Mouse (Mus musculus): ENCODE results near the gene Calhm1. TPM values are rescaled to one million over a fixed set of nuclear protein-coding genes. Genes with fewer than 3 reads are reported as not detected.

The Calhm1 gene
- polyA plus RNA-seq, 1 experiment from 2014 or later: not detected

DNA sequence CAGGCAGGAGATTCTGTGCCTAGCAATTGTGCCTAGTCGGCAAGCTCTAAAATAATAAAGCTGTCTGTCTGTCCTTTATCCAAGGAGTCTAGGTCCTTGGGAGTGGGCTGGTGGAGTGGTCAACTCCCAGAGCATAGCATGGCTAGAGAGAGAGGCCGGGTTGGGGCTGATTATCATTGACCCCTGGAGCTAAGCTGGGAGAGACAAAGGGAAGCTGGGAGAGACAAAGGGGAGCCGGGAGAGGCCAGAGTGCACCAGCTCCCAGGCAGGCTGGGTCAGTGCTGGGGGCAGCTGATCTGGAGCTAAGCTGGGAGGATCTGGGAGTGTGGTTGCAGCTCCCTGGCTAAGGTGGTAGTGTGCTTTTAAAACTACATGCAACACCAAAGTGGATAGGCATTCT lies 22.7 kb upstream of the Calhm1 start:
- Histone ChIP-seq H3K27ac (ENCODE audit: low read depth, low read length) (no peak overlapping the region), H3K4me3 (ENCODE audit: low read depth, low read length) (no peak overlapping the region), H3K4me1 (ENCODE audit: control insufficient read depth, insufficient read depth, low read length) (no peaks in the 10 kb centered on the region), H3K9ac (replicated peaks; ENCODE audit: low read depth, low read length) (no peak overlapping the region), H3K4me2 (ENCODE audit: low read depth, low read length) (no peak overlapping the region), H3K27me3 (ENCODE audit: control insufficient read depth, insufficient read depth, low read length) (no peaks in the 10 kb centered on the region), H3K9me3 (ENCODE audit: control insufficient read depth, low read length) (no peaks in the 10 kb centered on the region), H3K36me3 (ENCODE audit: control insufficient read depth, insufficient read depth, low read length) (no peaks in the 10 kb centered on the region)
- no peak for ATAC-seq (ENCODE audit: low read depth)
- WGBS: 12% methylated on average over 3 of the region's 3 CpGs

DNA sequence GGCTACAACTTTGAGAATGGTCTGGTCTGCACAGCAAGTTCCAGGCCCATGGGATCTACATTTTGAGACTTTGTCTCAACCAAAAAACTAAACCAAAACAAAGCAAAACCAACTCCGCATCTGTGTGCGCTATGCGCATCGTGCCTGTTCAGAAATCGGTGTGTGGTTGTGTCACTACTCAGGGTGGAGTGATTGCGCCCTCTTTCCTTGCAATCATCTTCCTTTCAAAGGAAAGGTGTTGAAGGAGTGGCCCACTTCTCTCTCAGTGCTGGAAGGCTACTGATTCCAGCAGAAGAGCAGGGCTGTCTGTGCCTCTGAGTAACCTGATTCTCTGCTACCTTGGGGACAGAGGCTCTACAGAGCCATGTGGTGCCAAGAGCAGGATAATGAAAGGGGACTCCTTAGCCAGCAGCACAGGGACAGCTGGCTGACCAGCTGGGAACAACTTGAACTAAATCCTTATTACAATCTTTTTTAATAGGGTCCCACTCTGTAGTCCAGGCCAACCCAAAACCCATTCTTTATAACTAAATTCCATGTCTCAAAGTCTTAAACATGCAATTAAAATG lies 19.2 kb upstream of the Calhm1 start:
- no peaks in the 10 kb centered on the region for H3K9me3 ChIP-seq (ENCODE audit: control insufficient read depth, low read length)
- no peaks in the 10 kb centered on the region for H3K36me3 ChIP-seq (ENCODE audit: control insufficient read depth, insufficient read depth, low read length)
- H3K4me1 ChIP-seq (ENCODE audit: control insufficient read depth, insufficient read depth, low read length): no peaks in the 10 kb centered on the region
- no peak overlapping the region for H3K9ac ChIP-seq (replicated peaks; ENCODE audit: low read depth, low read length)
- WGBS: 94% methylated on average over 6 of the region's 6 CpGs
- ATAC-seq (ENCODE audit: low read depth): no peak
- H3K4me2 ChIP-seq (ENCODE audit: low read depth, low read length): no peak overlapping the region
- no peak overlapping the region for H3K4me3 ChIP-seq (ENCODE audit: low read depth, low read length)
- no peaks in the 10 kb centered on the region for H3K27me3 ChIP-seq (ENCODE audit: control insufficient read depth, insufficient read depth, low read length)
- H3K27ac ChIP-seq (ENCODE audit: low read depth, low read length): no peak overlapping the region

DNA sequence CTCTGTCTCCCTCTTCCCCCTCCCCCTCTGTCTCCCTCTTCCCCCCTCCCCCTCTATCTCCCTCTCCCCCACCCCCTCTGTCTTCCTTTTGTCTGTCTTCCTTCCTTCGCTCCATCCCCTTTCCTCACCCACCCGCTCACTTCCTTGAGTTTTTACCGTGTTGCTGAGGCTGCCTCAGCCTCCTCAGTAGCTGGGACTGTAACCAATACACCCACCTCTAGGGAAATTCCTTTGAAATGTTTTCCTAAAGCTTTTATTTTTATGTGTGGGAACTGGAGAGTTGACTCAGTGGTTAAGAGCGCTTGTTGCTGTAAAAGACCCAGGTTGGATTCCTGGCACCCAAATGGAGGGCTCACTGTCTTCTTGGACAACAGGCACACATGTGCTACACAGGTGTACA lies 17.6 kb upstream of the Calhm1 start:
- Histone ChIP-seq H3K4me2 (ENCODE audit: low read depth, low read length) (no peak overlapping the region), H3K9me3 (ENCODE audit: control insufficient read depth, low read length) (no peaks in the 10 kb centered on the region), H3K9ac (replicated peaks; ENCODE audit: low read depth, low read length) (no peak overlapping the region), H3K4me1 (ENCODE audit: control insufficient read depth, insufficient read depth, low read length) (no peaks in the 10 kb centered on the region), H3K27ac (ENCODE audit: low read depth, low read length) (no peak overlapping the region), H3K4me3 (ENCODE audit: low read depth, low read length) (no peak overlapping the region), H3K27me3 (ENCODE audit: control insufficient read depth, insufficient read depth, low read length) (no peaks in the 10 kb centered on the region), H3K36me3 (ENCODE audit: control insufficient read depth, insufficient read depth, low read length) (no peaks in the 10 kb centered on the region)
- no peak for ATAC-seq (ENCODE audit: low read depth)
- 63% methylated on average over 4 of the region's 4 CpGs for WGBS

DNA sequence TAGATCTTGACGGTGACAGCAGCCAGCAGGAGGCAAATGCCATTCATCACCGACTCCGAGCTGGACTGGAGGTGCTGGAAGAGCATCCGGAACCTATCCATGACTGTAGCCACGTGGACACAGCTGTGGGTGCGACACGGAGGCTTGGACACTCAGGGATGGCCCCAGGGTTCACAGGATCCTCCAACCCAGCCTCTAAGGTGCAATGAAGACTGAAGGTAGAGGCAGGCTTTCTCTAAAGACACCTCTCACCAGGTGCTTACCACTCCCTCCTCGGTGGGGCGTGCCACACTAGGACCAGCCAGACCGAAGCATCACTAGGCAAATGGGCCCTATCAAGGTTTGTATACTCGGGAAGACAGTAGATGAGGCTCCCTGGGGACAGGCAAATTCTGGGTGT lies 13.6 kb upstream of the Calhm1 start, which contains the start of gene Calhm3:
Gene Calhm3 (minus strand): TSS at position 101 of the 400 bp plus-strand sequence.
- Histone ChIP-seq H3K9me3 (ENCODE audit: control insufficient read depth, low read length) (no peaks in the 10 kb centered on the region), H3K27me3 (ENCODE audit: control insufficient read depth, insufficient read depth, low read length) (no peaks in the 10 kb centered on the region), H3K27ac (ENCODE audit: low read depth, low read length) (no peak within 1 kb of the TSS), H3K4me3 (ENCODE audit: low read depth, low read length) (no peak within 1 kb of the TSS), H3K36me3 (ENCODE audit: control insufficient read depth, insufficient read depth, low read length) (no peaks in the 10 kb centered on the region), H3K4me2 (ENCODE audit: low read depth, low read length) (no peak within 1 kb of the TSS), H3K4me1 (ENCODE audit: control insufficient read depth, insufficient read depth, low read length) (no peaks in the 10 kb centered on the region), H3K9ac (replicated peaks; ENCODE audit: low read depth, low read length) (no peak within 1 kb of the TSS)
- WGBS: 81% methylated on average over 11 of the region's 11 CpGs
- ATAC-seq (ENCODE audit: low read depth): no peak

DNA sequence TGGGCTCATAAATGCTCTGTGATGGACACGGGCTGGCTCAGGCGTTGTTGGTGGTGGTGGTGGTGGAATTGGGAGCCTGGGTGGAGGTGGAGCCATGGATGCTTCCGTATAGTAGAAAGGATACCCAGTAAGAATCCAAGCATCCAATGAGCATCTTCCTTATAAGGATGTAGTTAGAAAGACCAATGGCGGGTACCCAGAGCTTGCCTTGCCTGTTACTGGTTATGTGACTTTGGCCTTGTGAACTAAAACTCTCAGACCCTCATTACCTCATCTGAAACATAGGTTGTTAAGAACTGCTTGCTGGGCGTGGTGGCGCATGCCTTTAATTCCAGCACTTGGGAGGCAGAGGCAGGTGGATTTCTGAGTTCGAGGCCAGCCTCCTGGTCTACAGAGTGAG lies 9.7 kb upstream of the Calhm1 start:
- Histone ChIP-seq H3K9me3 (ENCODE audit: control insufficient read depth, low read length) (no peaks in the 10 kb centered on the region), H3K27me3 (ENCODE audit: control insufficient read depth, insufficient read depth, low read length) (0 out of 2 replicates have a peak, but pooled peaks cover 2% of the 10 kb centered on the region), H3K4me1 (ENCODE audit: control insufficient read depth, insufficient read depth, low read length) (no peaks in the 10 kb centered on the region), H3K36me3 (ENCODE audit: control insufficient read depth, insufficient read depth, low read length) (no peaks in the 10 kb centered on the region), H3K27ac (ENCODE audit: low read depth, low read length) (no peak overlapping the region), H3K4me3 (ENCODE audit: low read depth, low read length) (no peak overlapping the region), H3K9ac (replicated peaks; ENCODE audit: low read depth, low read length) (no peak overlapping the region), H3K4me2 (ENCODE audit: low read depth, low read length) (no peak overlapping the region)
- ATAC-seq (ENCODE audit: low read depth): no peak
- 89% methylated on average over 7 of the region's 7 CpGs for WGBS

DNA sequence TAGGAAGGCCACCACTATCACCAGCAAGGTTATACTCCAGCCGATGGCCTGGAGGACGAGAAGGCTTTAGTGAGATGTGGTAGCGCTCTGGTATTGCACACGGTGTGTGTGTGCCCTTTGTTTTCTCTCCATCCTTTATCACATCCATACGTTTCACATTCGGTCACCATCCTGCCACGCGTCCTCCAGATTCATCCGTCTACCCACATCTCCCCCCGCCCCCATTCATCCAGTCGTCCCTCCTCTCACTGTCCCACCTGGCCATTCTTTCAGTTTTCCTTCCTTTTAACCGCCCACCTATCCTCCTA lies 8.0 kb upstream of the Calhm1 start:
- ATAC-seq (ENCODE audit: low read depth): peak; percentile 21; the same call in 1 of the 2 replicates

DNA sequence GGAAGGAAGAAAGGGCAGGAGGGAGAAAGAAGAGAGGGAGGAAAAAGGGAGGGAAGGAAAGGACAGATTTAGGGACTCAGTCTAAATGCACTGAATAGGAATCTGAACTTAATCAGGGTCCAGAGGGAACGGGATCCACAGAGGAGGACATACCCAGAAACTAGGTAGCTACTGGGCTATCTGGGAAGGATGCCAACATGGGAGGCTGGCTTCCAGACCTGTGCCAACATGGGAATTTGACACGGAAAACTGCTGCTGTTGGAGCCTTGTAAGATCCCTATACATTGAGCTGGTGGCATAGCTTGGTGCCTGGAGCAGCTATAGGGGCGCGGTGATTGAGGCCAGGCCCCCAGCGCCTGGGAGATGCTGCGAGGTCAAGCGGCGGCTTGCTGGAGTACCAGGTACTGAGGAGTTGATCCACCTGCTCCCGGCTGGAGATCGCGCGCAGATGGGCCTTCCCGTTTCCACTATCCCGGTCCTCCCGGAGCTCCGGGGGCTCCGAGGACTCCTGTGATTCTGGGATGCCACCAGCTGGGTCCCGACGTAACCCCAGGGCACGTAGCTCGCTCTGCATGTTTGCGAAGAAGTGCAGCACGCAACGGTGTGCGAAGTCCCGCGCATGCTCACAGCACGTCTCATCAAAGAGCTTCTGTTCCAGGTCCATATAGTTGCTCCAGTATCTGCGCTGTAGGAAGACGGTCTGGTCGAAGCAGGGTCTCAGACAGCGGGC lies 7.4 kb upstream of the Calhm1 start:
- peak; percentile 38 for ATAC-seq (ENCODE audit: low read depth)
- Histone ChIP-seq H3K36me3 (ENCODE audit: control insufficient read depth, insufficient read depth, low read length) (no peaks in the 10 kb centered on the region), H3K27me3 (ENCODE audit: control insufficient read depth, insufficient read depth, low read length) (0 out of 2 replicates have a peak, but pooled peaks cover 2% of the 10 kb centered on the region), H3K27ac (ENCODE audit: low read depth, low read length) (no peak overlapping the region), H3K4me3 (ENCODE audit: low read depth, low read length) (peak overlapping the region; percentile 22), H3K4me2 (ENCODE audit: low read depth, low read length) (peak overlapping the region; percentile 40), H3K9ac (replicated peaks; ENCODE audit: low read depth, low read length) (peak overlapping the region; percentile 18; the same call in 1 of the 2 replicates), H3K4me1 (ENCODE audit: control insufficient read depth, insufficient read depth, low read length) (no peaks in the 10 kb centered on the region), H3K9me3 (ENCODE audit: control insufficient read depth, low read length) (no peaks in the 10 kb centered on the region)
- 23% methylated on average over 32 of the region's 32 CpGs for WGBS

More for the DNA sequence above, 8.0 kb upstream of the Calhm1 start:
- Histone ChIP-seq H3K9ac (replicated peaks; ENCODE audit: low read depth, low read length) (peak overlapping the region; percentile 18; the same call in 1 of the 2 replicates), H3K9me3 (ENCODE audit: control insufficient read depth, low read length) (no peaks in the 10 kb centered on the region), H3K36me3 (ENCODE audit: control insufficient read depth, insufficient read depth, low read length) (no peaks in the 10 kb centered on the region), H3K27me3 (ENCODE audit: control insufficient read depth, insufficient read depth, low read length) (0 out of 2 replicates have a peak, but pooled peaks cover 2% of the 10 kb centered on the region), H3K4me3 (ENCODE audit: low read depth, low read length) (peak overlapping the region; percentile 22; the same call in 1 of the 2 replicates), H3K27ac (ENCODE audit: low read depth, low read length) (no peak overlapping the region), H3K4me1 (ENCODE audit: control insufficient read depth, insufficient read depth, low read length) (no peaks in the 10 kb centered on the region), H3K4me2 (ENCODE audit: low read depth, low read length) (peak overlapping the region; percentile 40)
- WGBS: 61% methylated on average over 12 of the region's 12 CpGs

DNA sequence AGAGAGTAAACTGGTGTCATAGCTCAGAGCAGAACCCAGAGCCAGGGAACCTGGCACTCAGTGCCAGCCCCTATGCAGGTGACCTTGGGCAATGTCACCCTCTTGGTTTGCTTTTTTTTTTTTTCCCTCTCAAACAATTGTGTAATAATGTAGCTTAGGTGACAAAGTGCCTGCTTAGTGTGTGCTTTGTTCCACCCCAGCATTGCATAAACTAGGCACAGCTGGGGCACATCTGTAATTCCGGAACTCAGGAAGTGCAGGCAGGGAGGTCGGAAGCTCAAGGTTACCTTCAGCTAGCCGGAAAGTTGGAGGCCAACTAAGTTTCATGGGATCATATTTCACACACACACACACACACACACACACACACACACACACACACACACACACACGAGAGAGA lies 5.8 kb upstream of the Calhm1 start:
- 63% methylated on average over 4 of the region's 4 CpGs for WGBS
- ATAC-seq (ENCODE audit: low read depth): no peak
- H3K36me3 ChIP-seq (ENCODE audit: control insufficient read depth, insufficient read depth, low read length): no peaks in the 10 kb centered on the region

DNA sequence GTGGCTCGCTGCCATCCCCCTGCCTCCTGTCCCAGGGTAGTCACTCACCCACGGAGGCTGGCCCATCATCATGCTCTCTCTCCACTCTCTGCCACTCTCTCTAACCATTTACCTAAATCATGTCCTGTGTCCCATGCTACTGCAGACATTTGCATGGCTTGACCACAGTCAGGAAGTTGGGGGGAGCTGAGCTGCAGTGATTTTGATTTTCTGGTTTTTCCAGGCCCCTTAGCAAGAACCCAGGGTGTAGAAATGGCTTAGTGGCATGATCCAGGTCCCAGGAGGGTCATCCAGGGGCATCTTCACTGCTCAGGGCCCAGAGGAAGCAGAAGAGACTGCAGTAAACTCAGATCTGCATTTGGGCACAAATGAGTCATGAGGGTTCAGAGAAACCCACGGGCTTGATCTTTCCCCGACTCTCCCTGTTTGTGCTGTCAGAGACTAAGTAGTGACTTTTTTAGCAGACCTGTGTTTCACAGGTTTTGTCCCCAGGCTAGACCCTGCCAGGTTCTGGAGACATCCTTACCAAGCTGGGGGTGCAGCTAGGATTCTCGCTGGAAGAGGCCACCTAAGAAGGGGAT lies 4.3 kb upstream of the Calhm1 start:
- no peak for ATAC-seq (ENCODE audit: low read depth)

More for the DNA sequence above, 5.8 kb upstream of the Calhm1 start:
- no peaks in the 10 kb centered on the region for H3K9me3 ChIP-seq (ENCODE audit: control insufficient read depth, low read length)
- no peak overlapping the region for H3K9ac ChIP-seq (replicated peaks; ENCODE audit: low read depth, low read length)
- H3K4me2 ChIP-seq (ENCODE audit: low read depth, low read length): no peak overlapping the region
- H3K4me3 ChIP-seq (ENCODE audit: low read depth, low read length): no peak overlapping the region
- 0 out of 2 replicates have a peak, but pooled peaks cover 2% of the 10 kb centered on the region for H3K27me3 ChIP-seq (ENCODE audit: control insufficient read depth, insufficient read depth, low read length)
- H3K27ac ChIP-seq (ENCODE audit: low read depth, low read length): no peak overlapping the region
- H3K4me1 ChIP-seq (ENCODE audit: control insufficient read depth, insufficient read depth, low read length): no peaks in the 10 kb centered on the region

More for the DNA sequence above, 4.3 kb upstream of the Calhm1 start:
- no peak overlapping the region for H3K4me3 ChIP-seq (ENCODE audit: low read depth, low read length)
- no peaks in the 10 kb centered on the region for H3K36me3 ChIP-seq (ENCODE audit: control insufficient read depth, insufficient read depth, low read length)
- 82% methylated on average over 5 of the region's 5 CpGs for WGBS
- no peak overlapping the region for H3K27ac ChIP-seq (ENCODE audit: low read depth, low read length)
- H3K27me3 ChIP-seq (ENCODE audit: control insufficient read depth, insufficient read depth, low read length): 0 out of 2 replicates have a peak, but pooled peaks cover 2% of the 10 kb centered on the region
- no peak overlapping the region for H3K4me2 ChIP-seq (ENCODE audit: low read depth, low read length)
- no peak overlapping the region for H3K9ac ChIP-seq (replicated peaks; ENCODE audit: low read depth, low read length)
- no peaks in the 10 kb centered on the region for H3K9me3 ChIP-seq (ENCODE audit: control insufficient read depth, low read length)
- H3K4me1 ChIP-seq (ENCODE audit: control insufficient read depth, insufficient read depth, low read length): no peaks in the 10 kb centered on the region
